Mouse (Mus musculus): ENCODE results near the gene Sp4. TPM values are rescaled to one million over a fixed set of nuclear protein-coding genes. Genes with fewer than 3 reads are reported as not detected.

Sp4 gene
- total RNA-seq, 2 experiments from 2014 or later: 29.0 to 29.4 TPM

Other genes with a start within 250 kb of the Sp4 start
- gene Dnah11, start 102.4 kb downstream of the Sp4 start, total RNA-seq (2021): 1 to 10 TPM in 1 of 2 experiments, under 1 TPM in 1; 0.63 to 1.2 TPM